Mouse (Mus musculus) cerebellum, adult 2 months (tissue): ENCODE measurements around the gene Aff3. TPM values are rescaled to one million over a fixed set of nuclear protein-coding genes. Genes with fewer than 3 reads are reported as not detected.

ENCODE experiments used
- DNase-seq, 2 experiments: peaks; one replicate each; pipeline ENCODE4 v3.0.0; 2021
- H3K27ac ChIP-seq: fragments of 200-500 bp; 2 replicates; pipeline ENCODE4 v1.5.1; 2012; ENCODE audit warnings: low read length, control low read depth, inconsistent platforms; ENCODE audit not compliant: insufficient read depth
- H3K27me3 ChIP-seq: fragments of 200-500 bp; 2 replicates; pipeline ENCODE4 v1.6.1; 2012; ENCODE audit warnings: inconsistent platforms, mild to moderate bottlenecking, low read length, moderate library complexity; ENCODE audit not compliant: control insufficient read depth, insufficient read depth
- H3K4me1 ChIP-seq: fragments of 200-500 bp; 2 replicates; pipeline ENCODE4 v1.6.1; 2011; ENCODE audit warnings: low read length; ENCODE audit not compliant: control insufficient read depth, insufficient read depth
- H3K4me3 ChIP-seq: fragments of 200-500 bp; replicated peaks from 2 replicates; pipeline ENCODE3; 2011; ENCODE audit warnings: mild to moderate bottlenecking, low read depth, low read length, control low read depth; ENCODE audit not compliant: insufficient read depth
- CTCF ChIP-seq: fragments of 200-500 bp; IDR thresholded peaks from 2 replicates; pipeline ENCODE4 v1.5.1; 2011; ENCODE audit warnings: low read depth, mild to moderate bottlenecking, control low read depth, low read length, moderate library complexity, borderline replicate concordance; ENCODE audit not compliant: insufficient read depth
- POLR2A ChIP-seq: fragments of 200-500 bp; IDR thresholded peaks from 2 replicates; pipeline ENCODE4 v1.6.1; 2011; ENCODE audit warnings: low read length, control low read depth, borderline replicate concordance; ENCODE audit not compliant: insufficient read depth
- WGBS: fragments of 180-500 bp; shearing (Covaris S2); methylation state at CpG from one replicate; pipeline ENCODE4 v1.1.7; 2018; 5-methylcytosine and 5-hydroxymethylcytosine counted together
- polyA plus RNA-seq: library from polyadenylated mRNA; depleted of rRNA; stranded (reverse); fragments of >200 nt; gene quantifications from 2 replicates; pipeline ENCODE4 v1.2.3, GENCODE M21; 2012

Aff3 gene
- polyA plus RNA-seq, 1 experiment, result 19.8 TPM

DNA sequence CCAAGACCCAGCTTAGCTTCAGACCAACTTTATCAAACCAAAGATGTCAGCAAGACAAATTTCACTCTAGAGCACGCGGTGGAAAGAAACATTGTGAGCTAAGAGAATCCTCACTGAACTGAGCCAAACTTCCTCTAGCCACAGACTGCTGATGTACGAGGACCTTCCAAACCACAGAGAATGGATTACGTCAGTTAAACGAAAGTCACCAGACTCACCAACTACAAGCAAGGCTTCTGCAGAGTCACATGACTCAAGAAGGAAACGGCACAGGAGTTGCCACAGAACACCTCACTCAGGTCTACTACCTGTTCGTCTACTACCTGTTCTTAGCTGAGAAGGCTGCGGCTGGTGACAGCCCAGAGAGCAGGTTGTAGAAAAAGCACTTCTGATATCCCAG is 107.1 kb downstream of the Aff3 start:
- no peak overlapping the region for H3K4me3 ChIP-seq
- TF ChIP-seq POLR2A (no peak), CTCF (no peak)
- H3K27me3 ChIP-seq, result no peaks in the 10 kb centered on the region; the same call in 1 of the 2 replicates
- 95% methylated on average over 8 of the region's 8 CpGs for WGBS
- H3K4me1 ChIP-seq, result peaks cover 3% of the 10 kb centered on the region
- no peak for DNase-seq
- H3K27ac ChIP-seq, result no peak overlapping the region

DNA sequence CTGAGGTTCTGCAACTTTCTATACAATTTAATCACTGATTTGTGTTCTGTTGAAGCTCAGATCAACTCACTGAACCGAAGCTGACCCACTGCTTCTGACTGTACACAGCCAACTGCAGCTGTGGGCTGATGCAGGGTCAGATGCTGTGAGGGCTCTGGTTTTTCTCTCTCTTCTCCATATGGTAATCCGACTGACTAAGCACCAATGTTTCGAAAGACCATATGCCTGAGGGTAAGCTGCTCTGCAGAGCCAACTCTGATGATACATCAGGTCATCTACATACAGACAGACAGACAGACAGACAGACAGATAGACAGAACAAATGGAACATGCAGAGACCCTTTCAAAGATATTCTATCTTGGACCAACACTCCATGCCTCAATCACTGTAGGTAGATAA is 110.2 kb downstream of the Aff3 start:
- H3K27ac ChIP-seq, result no peak overlapping the region
- peaks cover 3% of the 10 kb centered on the region for H3K4me1 ChIP-seq
- TF ChIP-seq CTCF (no peak), POLR2A (no peak)
- DNase-seq, result no peak
- no peak overlapping the region for H3K4me3 ChIP-seq
- H3K27me3 ChIP-seq, result no peaks in the 10 kb centered on the region; the same call in 1 of the 2 replicates
- WGBS, result 91% methylated on average over 3 of the region's 3 CpGs

DNA sequence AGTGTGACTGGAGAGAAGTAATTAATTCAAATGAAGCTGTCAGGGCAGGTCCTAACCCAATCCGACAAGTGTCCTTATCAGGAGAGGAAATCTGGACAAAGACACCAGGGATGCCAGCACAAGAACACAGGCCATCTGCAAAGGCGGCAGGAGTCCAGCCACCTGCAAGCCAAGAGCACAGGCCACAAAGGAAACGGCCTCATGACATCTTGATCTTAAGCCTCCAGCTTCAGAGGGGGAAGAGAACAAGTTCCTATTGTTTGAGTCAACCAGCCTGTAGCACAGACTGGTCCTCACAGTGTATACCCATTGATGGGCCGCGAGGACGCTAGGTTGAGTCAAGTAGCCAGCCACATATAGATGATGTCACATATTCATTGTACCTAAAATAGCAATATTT is 111.7 kb downstream of the Aff3 start:
- 11% methylated on average over 6 of the region's 6 CpGs for WGBS
- no peaks in the 10 kb centered on the region; the same call in 1 of the 2 replicates for H3K27me3 ChIP-seq

DNA sequence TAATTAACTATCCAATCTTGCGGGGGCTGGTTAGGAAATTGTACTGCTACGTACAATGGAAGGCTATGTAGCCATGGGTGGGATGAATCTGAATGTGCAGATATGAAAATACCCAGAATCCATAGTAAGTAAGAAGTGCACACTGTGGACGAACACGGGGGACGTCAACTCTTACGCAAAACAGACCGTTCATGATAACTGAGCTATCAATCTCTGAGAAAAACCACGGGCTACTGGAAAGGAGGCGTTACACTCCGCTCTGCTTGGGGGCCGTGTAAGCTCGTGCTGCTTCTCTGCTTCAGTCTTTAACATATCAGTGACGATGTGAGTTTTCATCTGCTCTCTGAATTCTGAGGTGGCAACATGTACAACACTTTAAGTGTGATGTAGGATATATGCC is 114.2 kb downstream of the Aff3 start:
- H3K27me3 ChIP-seq, result no peaks in the 10 kb centered on the region; the same call in 1 of the 2 replicates
- 98% methylated on average over 13 of the region's 13 CpGs for WGBS
- no peak for DNase-seq
- TF ChIP-seq POLR2A (no peak), CTCF (no peak)
- peaks cover 6% of the 10 kb centered on the region for H3K4me1 ChIP-seq
- no peak overlapping the region for H3K27ac ChIP-seq
- no peak overlapping the region for H3K4me3 ChIP-seq

More for the DNA sequence above, 111.7 kb downstream of the Aff3 start:
- no peak for TF ChIP-seq CTCF
- no peak for TF ChIP-seq POLR2A
- peaks cover 3% of the 10 kb centered on the region for H3K4me1 ChIP-seq
- H3K4me3 ChIP-seq, result no peak overlapping the region
- DNase-seq, result peak; percentile 74 to 87
- no peak overlapping the region for H3K27ac ChIP-seq

DNA sequence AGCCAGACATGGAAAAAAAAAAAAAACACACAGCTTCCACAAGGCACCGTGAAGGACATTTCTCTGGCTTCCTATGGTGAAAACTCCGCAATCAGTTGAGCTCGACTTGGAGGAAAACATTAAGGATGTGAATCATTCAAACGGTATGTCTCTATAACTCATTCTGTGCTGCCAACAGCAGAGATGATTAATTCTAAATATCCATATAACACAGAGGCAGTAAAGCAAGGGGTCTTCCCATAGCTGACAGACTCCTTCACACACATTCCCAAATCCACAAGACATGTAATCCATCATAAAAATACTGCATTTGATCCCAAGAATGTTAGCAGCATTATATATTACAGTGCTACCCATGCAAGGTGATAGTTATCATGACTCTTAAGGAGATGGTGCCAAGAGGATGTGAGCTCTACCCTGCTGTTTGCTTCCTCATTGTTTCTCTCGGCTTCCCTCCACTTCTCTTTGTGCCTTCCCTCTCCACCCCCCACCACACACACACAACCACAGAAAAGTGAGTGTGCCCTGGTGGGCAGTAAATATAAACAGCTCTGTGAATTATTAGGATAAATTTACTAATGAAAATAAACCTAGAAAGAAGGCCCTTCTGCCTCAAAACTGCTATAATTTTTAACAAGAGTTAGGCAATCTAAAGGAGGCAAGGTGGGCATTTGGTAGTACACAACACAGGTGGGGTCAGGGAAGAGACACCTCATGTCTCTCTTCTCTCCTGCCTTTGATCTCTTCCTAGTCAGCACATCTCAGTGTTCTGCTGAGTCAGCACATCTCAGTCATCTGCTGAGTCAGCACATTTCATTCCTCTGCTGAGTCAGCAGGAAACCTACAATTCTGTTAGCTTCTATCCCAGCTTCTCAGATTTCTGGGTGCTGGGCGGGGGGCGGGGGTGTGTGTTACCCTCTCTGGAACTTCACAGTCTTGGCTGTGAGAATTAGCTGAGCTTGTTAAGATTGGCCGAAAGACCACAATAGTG is 115.8 kb downstream of the Aff3 start:
- peaks cover 6% of the 10 kb centered on the region for H3K4me1 ChIP-seq
- H3K27me3 ChIP-seq, result no peaks in the 10 kb centered on the region; the same call in 1 of the 2 replicates
- DNase-seq, result no peak
- H3K4me3 ChIP-seq, result no peak overlapping the region
- H3K27ac ChIP-seq, result no peak overlapping the region
- 89% methylated on average over 8 of the region's 8 CpGs for WGBS
- TF ChIP-seq CTCF (no peak), POLR2A (no peak)

DNA sequence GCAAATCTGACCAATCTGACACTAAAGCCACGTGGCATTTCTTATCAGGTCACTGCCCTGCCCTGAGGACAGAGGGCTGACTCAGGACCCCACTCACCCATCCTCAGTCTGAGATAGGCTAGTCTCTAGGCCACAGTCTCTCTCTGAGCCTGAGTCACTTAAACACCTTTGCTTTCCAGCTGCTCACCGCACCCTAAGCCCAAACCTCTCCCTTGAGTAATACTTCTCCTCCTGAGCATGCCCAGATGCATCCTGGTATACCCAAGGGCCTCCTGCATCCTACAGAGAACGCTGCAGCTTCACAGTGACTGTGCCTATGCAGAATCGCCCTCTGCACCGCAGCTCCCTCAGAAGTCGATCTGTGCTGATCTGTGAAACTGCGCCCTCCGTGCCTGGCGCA is 117.1 kb downstream of the Aff3 start:
- Histone ChIP-seq H3K27ac (no peak overlapping the region), H3K4me1 (peaks cover 3% of the 10 kb centered on the region), H3K4me3 (no peak overlapping the region), H3K27me3 (no peaks in the 10 kb centered on the region; the same call in 1 of the 2 replicates)
- DNase-seq, result no peak
- 97% methylated on average over 9 of the region's 9 CpGs for WGBS
- no peak for TF ChIP-seq POLR2A
- no peak for TF ChIP-seq CTCF

DNA sequence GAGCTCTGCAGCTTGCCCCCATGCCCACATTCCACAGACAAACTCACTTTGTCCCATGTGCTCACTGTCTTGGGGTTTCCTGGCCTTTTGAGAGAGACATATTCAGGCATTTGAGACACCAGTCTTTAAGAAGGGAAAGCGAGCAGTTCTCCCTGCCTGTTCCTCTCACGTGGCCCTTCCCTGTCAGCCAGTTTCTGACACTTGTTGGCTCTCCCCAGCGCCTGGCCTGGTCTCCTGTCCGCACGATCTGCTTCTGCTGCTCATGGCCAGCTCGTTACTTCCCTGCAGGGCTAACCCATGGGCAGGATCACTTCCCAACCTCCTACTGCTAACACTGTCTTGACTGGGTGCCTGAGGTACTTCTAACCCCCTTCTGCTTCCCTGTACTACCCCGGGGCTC is 118.1 kb downstream of the Aff3 start:
- peaks cover 3% of the 10 kb centered on the region; the same call in 1 of the 2 replicates for H3K4me1 ChIP-seq
- H3K4me3 ChIP-seq, result no peak overlapping the region
- H3K27me3 ChIP-seq, result no peaks in the 10 kb centered on the region; the same call in 1 of the 2 replicates
- WGBS, result 48% methylated on average over 7 of the region's 7 CpGs
- TF ChIP-seq CTCF (no peak), POLR2A (no peak)
- DNase-seq, result no peak
- H3K27ac ChIP-seq, result no peak overlapping the region

DNA sequence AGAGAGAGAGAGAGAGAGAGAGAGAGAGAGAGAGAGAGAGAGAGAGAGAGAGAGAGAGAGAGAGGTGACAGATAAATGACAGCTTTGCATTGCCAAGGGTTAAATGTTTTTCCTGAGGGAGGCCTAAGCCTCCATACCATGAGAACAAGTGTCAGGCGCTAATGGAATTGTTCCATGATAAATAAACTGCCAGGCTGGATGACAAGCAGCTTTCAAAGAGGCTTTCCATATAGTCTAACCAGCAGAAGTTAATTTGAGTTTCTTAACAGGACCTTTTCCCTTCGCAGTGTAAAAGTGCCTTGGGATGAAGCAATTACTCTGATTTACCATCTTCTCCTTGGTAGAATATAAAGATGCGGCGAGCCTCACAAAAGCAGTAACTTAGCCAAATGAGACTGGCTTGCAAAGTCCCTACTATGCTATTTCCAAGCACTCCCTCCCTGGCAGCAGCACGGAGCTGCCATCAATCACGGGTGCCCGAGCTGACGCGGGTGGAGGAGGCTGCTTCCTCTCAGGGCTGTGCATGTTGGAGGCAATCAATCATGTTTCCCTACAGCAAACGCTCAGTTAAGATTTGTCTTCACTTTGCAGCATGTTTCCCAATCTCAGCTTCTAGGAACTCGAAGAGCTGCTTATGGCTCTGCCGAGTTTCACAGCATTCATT is 119.3 kb downstream of the Aff3 start:
- Histone ChIP-seq H3K4me1 (peaks cover 3% of the 10 kb centered on the region; the same call in 1 of the 2 replicates), H3K27me3 (no peaks in the 10 kb centered on the region; the same call in 1 of the 2 replicates), H3K27ac (no peak overlapping the region), H3K4me3 (no peak overlapping the region)
- WGBS, result 86% methylated on average over 12 of the region's 12 CpGs
- no peak for DNase-seq
- TF ChIP-seq CTCF (no peak), POLR2A (no peak)
